Mouse (Mus musculus) cerebellum, adult 18-20 months (tissue): ENCODE measurements at regions not wholly inside any gene's neighbourhood (a gene's known extent, or its start where the extent isn't known, plus 50 kb on each side); places are given as distances from the start of the nearest gene placed in this dataset.

Experiments used
- DNase-seq, 2 experiments: peaks; one replicate each; pipeline ENCODE4 v3.0.0; 2021

GRCm38 (mm10) chr14:78225677-78226076 lies 82.2 kb downstream of the Tnfsf11 start:
- DNase-seq = no peak

- DNase-seq = no peak
Observed at GRCm38 (mm10) chr14:78216229-78216963, 91.4 kb downstream of the Tnfsf11 start.

- DNase-seq = no peak
Observed at GRCm38 (mm10) chr14:78215491-78215890, 92.4 kb downstream of the Tnfsf11 start.

GRCm38 (mm10) chr14:78204566-78204863 lies 103.3 kb downstream of the Tnfsf11 start:
- DNase-seq = no peak

GRCm38 (mm10) chr14:78203726-78204565 lies 103.9 kb downstream of the Tnfsf11 start:
- DNase-seq = peak in 1 of 2 experiments; percentile 5

- DNase-seq = no peak
Observed at GRCm38 (mm10) chr14:78202781-78203180, 105.1 kb downstream of the Tnfsf11 start.

GRCm38 (mm10) chr14:78197483-78197882 lies 108.7 kb upstream of the Fam216b start:
- no peak for DNase-seq

- DNase-seq = no peak
Observed at GRCm38 (mm10) chr14:78179576-78179975, 90.8 kb upstream of the Fam216b start.

GRCm38 (mm10) chr14:78173451-78173850 lies 84.6 kb upstream of the Fam216b start:
- no peak for DNase-seq

GRCm38 (mm10) chr14:78172956-78173355 lies 84.1 kb upstream of the Fam216b start:
- no peak for DNase-seq

GRCm38 (mm10) chr14:78160819-78161218 lies 72.0 kb upstream of the Fam216b start:
- DNase-seq = no peak

GRCm38 (mm10) chr14:78159567-78159966 lies 70.8 kb upstream of the Fam216b start:
- no peak for DNase-seq

GRCm38 (mm10) chr14:78157660-78158059 lies 68.9 kb upstream of the Fam216b start:
- no peak for DNase-seq

- DNase-seq = no peak
Observed at GRCm38 (mm10) chr14:78148851-78149250, 60.0 kb upstream of the Fam216b start.

GRCm38 (mm10) chr14:78143751-78144150 lies 54.9 kb upstream of the Fam216b start:
- DNase-seq = no peak
